Mouse (Mus musculus): Measurements from ENCODE around the gene Tmem138.

DNA sequence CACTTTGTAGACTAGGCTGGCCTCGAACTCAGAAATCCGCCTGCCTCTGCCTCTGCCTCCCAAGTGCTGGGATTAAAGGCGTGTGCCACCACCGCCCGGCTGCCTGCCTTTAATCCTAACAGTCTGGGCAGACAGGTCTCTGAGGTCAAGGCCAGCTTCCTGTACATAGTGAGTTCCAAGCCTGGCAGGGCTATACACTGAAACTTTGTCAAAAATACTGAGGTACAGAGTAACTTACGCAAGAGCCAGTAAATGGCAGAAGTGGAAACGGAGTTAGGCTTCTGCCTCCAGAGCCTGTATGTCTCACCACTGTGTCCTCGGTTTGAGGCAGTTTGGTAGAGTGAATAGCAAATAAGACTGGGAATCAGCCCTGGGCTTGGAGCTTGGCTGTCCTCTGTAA is 10.1 kb upstream of the Tmem138 start:
- TF ChIP-seq CTCF (IDR thresholded peaks at IDR 0.05; ENCODE audit: low read depth, low read length) (no peak), POLR2A (IDR thresholded peaks at IDR 0.05; ENCODE audit: extremely low read depth, insufficient read depth, low read length) (no peak)
